Mouse (Mus musculus): Measurements from ENCODE around the gene Litaf. TPM values are rescaled to one million over a fixed set of nuclear protein-coding genes. Genes with fewer than 3 reads are reported as not detected.

Litaf gene
- total RNA-seq, 2 experiments from 2014 or later, result 11.2 to 34.0 TPM

GRCm38 (mm10) chr16:10936700-10937319 lies 129.1 kb downstream of the Litaf start:
- no peak for ATAC-seq (replicated peaks; ENCODE audit: low FRiP score, poor library complexity, severe bottlenecking)

GRCm38 (mm10) chr16:10934047-10934446 lies 131.9 kb downstream of the Litaf start:
- no peak for ATAC-seq (replicated peaks; ENCODE audit: low FRiP score, poor library complexity, severe bottlenecking)

- no peak for ATAC-seq (replicated peaks; ENCODE audit: low FRiP score, poor library complexity, severe bottlenecking)
Observed at GRCm38 (mm10) chr16:10933372-10933771, 132.6 kb downstream of the Litaf start.

GRCm38 (mm10) chr16:10927026-10927425 lies 138.9 kb downstream of the Litaf start:
- ATAC-seq (replicated peaks; ENCODE audit: low FRiP score, poor library complexity, severe bottlenecking), result no peak

GRCm38 (mm10) chr16:10925591-10926180 lies 140.3 kb downstream of the Litaf start:
- no peak for ATAC-seq (replicated peaks; ENCODE audit: low FRiP score, poor library complexity, severe bottlenecking)

- ATAC-seq (replicated peaks; ENCODE audit: low FRiP score, poor library complexity, severe bottlenecking), result no peak
Observed at GRCm38 (mm10) chr16:10923561-10923960, 142.4 kb downstream of the Litaf start.

- no peak for ATAC-seq (replicated peaks; ENCODE audit: low FRiP score, poor library complexity, severe bottlenecking)
Observed at GRCm38 (mm10) chr16:10919856-10920255, 146.1 kb downstream of the Litaf start.

- no peak for ATAC-seq (replicated peaks; ENCODE audit: low FRiP score, poor library complexity, severe bottlenecking)
Observed at GRCm38 (mm10) chr16:10916271-10916670, 149.7 kb downstream of the Litaf start.

GRCm38 (mm10) chr16:10915066-10915465 lies 150.9 kb downstream of the Litaf start:
- ATAC-seq (replicated peaks; ENCODE audit: low FRiP score, poor library complexity, severe bottlenecking), result no peak

GRCm38 (mm10) chr16:10911061-10911460 lies 154.9 kb downstream of the Litaf start:
- no peak for ATAC-seq (replicated peaks; ENCODE audit: low FRiP score, poor library complexity, severe bottlenecking)

GRCm38 (mm10) chr16:10910541-10910940 lies 155.4 kb downstream of the Litaf start:
- no peak for ATAC-seq (replicated peaks; ENCODE audit: low FRiP score, poor library complexity, severe bottlenecking)

Other genes starting within 250 kb of the Litaf start
- 0.96 and 3.8 TPM in 2 replicates for gene Rmi2, start 231.1 kb downstream of the Litaf start, total RNA-seq (2015; ENCODE audit: low replicate concordance)
- gene Rmi2, start 231.1 kb downstream of the Litaf start, total RNA-seq (2017; ENCODE audit: low replicate concordance), result 1.3 and 2.1 TPM in 2 replicates
- gene Snn, start 5.2 kb downstream of the Litaf start, total RNA-seq (2015; ENCODE audit: low replicate concordance), result 0.77 and 1.7 TPM in 2 replicates
- gene Snn, start 5.2 kb downstream of the Litaf start, total RNA-seq (2017; ENCODE audit: low replicate concordance), result 1.2 and 1.5 TPM in 2 replicates
- gene Txndc11, start 68.5 kb upstream of the Litaf start, total RNA-seq (2015; ENCODE audit: low replicate concordance), result 7.3 and 8.8 TPM in 2 replicates
- 9.8 and 18.3 TPM in 2 replicates for gene Txndc11, start 68.5 kb upstream of the Litaf start, total RNA-seq (2017; ENCODE audit: low replicate concordance)
- 53.3 and 83.4 TPM in 2 replicates for gene Zc3h7a, start 110.2 kb upstream of the Litaf start, total RNA-seq (2015; ENCODE audit: low replicate concordance)
- 57.7 and 61.0 TPM in 2 replicates for gene Zc3h7a, start 110.2 kb upstream of the Litaf start, total RNA-seq (2017; ENCODE audit: low replicate concordance)
- gene Rsl1d1, start 137.2 kb upstream of the Litaf start, total RNA-seq (2015; ENCODE audit: low replicate concordance), result 35.7 and 61.7 TPM in 2 replicates
- gene Rsl1d1, start 137.2 kb upstream of the Litaf start, total RNA-seq (2017; ENCODE audit: low replicate concordance), result 34.6 and 41.4 TPM in 2 replicates
- gene Gspt1, start 188.2 kb upstream of the Litaf start, total RNA-seq (2015; ENCODE audit: low replicate concordance), result 112 and 165 TPM in 2 replicates
- gene Gspt1, start 188.2 kb upstream of the Litaf start, total RNA-seq (2017; ENCODE audit: low replicate concordance), result 24.0 and 28.8 TPM in 2 replicates
- not detected in 2 replicates for gene Tnfrsf17, start 247.7 kb upstream of the Litaf start, total RNA-seq (2015; ENCODE audit: low replicate concordance)
- gene Tnfrsf17, start 247.7 kb upstream of the Litaf start, total RNA-seq (2017; ENCODE audit: low replicate concordance), result not detected in 2 replicates